Mouse (Mus musculus) liver, embryonic 14.5 days (tissue): ENCODE results near the gene Palld.

Source experiments
- CTCF ChIP-seq: IDR thresholded peaks from 2 replicates; pipeline ENCODE4 v1.5.1; 2016; ENCODE audit warnings: antibody characterized with exemption, low read depth, control low read depth
- EP300 ChIP-seq: IDR thresholded peaks from 2 replicates; pipeline ENCODE4 v1.6.1; 2016; ENCODE audit warnings: antibody characterized with exemption, low read depth

DNA sequence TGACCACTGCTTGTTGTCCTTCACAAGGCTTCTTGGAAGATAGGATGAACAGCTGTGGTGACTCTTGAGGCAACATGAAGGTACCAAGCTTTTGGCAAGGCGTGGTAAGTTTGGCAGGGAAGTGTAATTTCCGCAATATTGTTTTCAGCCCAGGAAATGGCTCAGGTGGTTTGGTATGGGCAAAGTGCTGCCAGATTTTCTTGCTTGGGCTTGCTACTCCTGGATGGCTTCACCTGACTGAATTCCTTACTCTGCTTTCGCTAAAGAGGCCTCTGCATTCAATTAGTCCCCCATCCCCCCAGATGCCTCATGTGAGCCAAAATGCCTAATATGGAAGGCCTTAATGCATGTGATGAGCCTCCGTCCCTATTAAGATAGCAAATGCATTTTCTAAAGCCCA is 322.7 kb downstream of the Palld start:
- TF ChIP-seq CTCF (no peak), EP300 (no peak)
